Mouse (Mus musculus): ENCODE measurements around the gene Pdcd10. TPM values are rescaled to one million over a fixed set of nuclear protein-coding genes. Genes with fewer than 3 reads are reported as not detected.

The Pdcd10 gene
- polyA plus RNA-seq, 2 experiments = 19.4 to 72.5 TPM

- H3K4me2 ChIP-seq (ENCODE audit: low read depth) = no peak overlapping the region
- WGBS (ENCODE audit: insufficient replicate concordance) = 73% methylated on average over 2 of the region's 2 CpGs
- no peaks in the 10 kb centered on the region for H3K4me1 ChIP-seq (replicated peaks; ENCODE audit: control insufficient read depth in 2 of 2, insufficient read depth in 2 of 2, low read length in 1 of 2)
- no peak overlapping the region for H3K4me3 ChIP-seq (ENCODE audit: insufficient read depth in 1 of 2, low read depth in 2 of 2, low read length in 2 of 2)
- no peaks in the 10 kb centered on the region for H3K27me3 ChIP-seq (ENCODE audit: control insufficient read depth, insufficient read depth, low read length)
- H3K9ac ChIP-seq (replicated peaks) = no peak overlapping the region
- no peak for DNase-seq (ENCODE audit: low read depth in 3 of 3, low spot score in 3 of 3)
- H3K9me3 ChIP-seq (ENCODE audit: control insufficient read depth, low read length) = no peaks in the 10 kb centered on the region
- peaks cover 15% of the 10 kb centered on the region for H3K36me3 ChIP-seq (replicated peaks; ENCODE audit: control insufficient read depth, insufficient read depth, low read depth)
- no peak overlapping the region for H3K27ac ChIP-seq
- TF ChIP-seq CTCF (IDR thresholded peaks at IDR 0.05; ENCODE audit: low read depth) (no peak), EP300 (IDR thresholded peaks at IDR 0.05; ENCODE audit: low read depth) (no peak)
- no peak for ATAC-seq (ENCODE audit: insufficient read depth)
Observed at GRCm38 (mm10) chr3:75521314-75521713, 35.3 kb downstream of the Pdcd10 start.

- Histone ChIP-seq H3K27me3 (ENCODE audit: control insufficient read depth, insufficient read depth, low read length) (no peaks in the 10 kb centered on the region), H3K4me2 (ENCODE audit: low read depth) (no peak overlapping the region), H3K36me3 (replicated peaks; ENCODE audit: control insufficient read depth, insufficient read depth, low read depth) (peaks cover 10% of the 10 kb centered on the region), H3K4me3 (ENCODE audit: insufficient read depth in 1 of 2, low read depth in 2 of 2, low read length in 2 of 2) (no peak overlapping the region), H3K9me3 (ENCODE audit: control insufficient read depth, low read length) (no peaks in the 10 kb centered on the region), H3K27ac (no peak overlapping the region), H3K9ac (replicated peaks) (no peak overlapping the region), H3K4me1 (replicated peaks; ENCODE audit: control insufficient read depth in 2 of 2, insufficient read depth in 2 of 2, low read length in 1 of 2) (no peaks in the 10 kb centered on the region)
- ATAC-seq (ENCODE audit: insufficient read depth) = no peak
- peak in 2 of 3 experiments; percentile 10 to 14 for DNase-seq (ENCODE audit: low read depth in 3 of 3, low spot score in 3 of 3)
- TF ChIP-seq EP300 (IDR thresholded peaks at IDR 0.05; ENCODE audit: low read depth) (no peak), CTCF (IDR thresholded peaks at IDR 0.05; ENCODE audit: low read depth) (peak; percentile 64)
- 76% methylated on average over 7 of the region's 7 CpGs for WGBS (ENCODE audit: insufficient replicate concordance)
Observed at GRCm38 (mm10) chr3:75517631-75518250, 38.9 kb downstream of the Pdcd10 start.

- DNase-seq (ENCODE audit: low read depth in 3 of 3, low spot score in 3 of 3) (no peak), ATAC-seq (ENCODE audit: insufficient read depth) (no peak)
- no peak overlapping the region for H3K4me3 ChIP-seq (ENCODE audit: insufficient read depth in 1 of 2, low read depth in 2 of 2, low read length in 2 of 2)
- TF ChIP-seq EP300 (IDR thresholded peaks at IDR 0.05; ENCODE audit: low read depth) (no peak), CTCF (IDR thresholded peaks at IDR 0.05; ENCODE audit: low read depth) (peak; percentile 5; the same call in 1 of the 2 replicates)
- no peak overlapping the region for H3K4me2 ChIP-seq (ENCODE audit: low read depth)
- H3K27ac ChIP-seq = no peak overlapping the region
- whole genome bisulfite sequencing (ENCODE audit: insufficient replicate concordance) = 44% methylated on average over 7 of the region's 7 CpGs
- no peaks in the 10 kb centered on the region for H3K4me1 ChIP-seq (replicated peaks; ENCODE audit: control insufficient read depth in 2 of 2, insufficient read depth in 2 of 2, low read length in 1 of 2)
- no peak overlapping the region for H3K9ac ChIP-seq (replicated peaks)
- no peaks in the 10 kb centered on the region for H3K36me3 ChIP-seq (replicated peaks; ENCODE audit: control insufficient read depth, insufficient read depth, low read depth)
- H3K27me3 ChIP-seq (ENCODE audit: control insufficient read depth, insufficient read depth, low read length) = no peaks in the 10 kb centered on the region
- H3K9me3 ChIP-seq (ENCODE audit: control insufficient read depth, low read length) = no peaks in the 10 kb centered on the region
Observed at GRCm38 (mm10) chr3:75498961-75499960, 57.4 kb downstream of the Pdcd10 start.

GRCm38 (mm10) chr3:75492913-75493312 lies 63.7 kb downstream of the Pdcd10 start:
- 43% methylated on average over 3 of the region's 3 CpGs for WGBS (ENCODE audit: insufficient replicate concordance)
- Histone ChIP-seq H3K36me3 (replicated peaks; ENCODE audit: control insufficient read depth, insufficient read depth, low read depth) (no peaks in the 10 kb centered on the region), H3K4me2 (ENCODE audit: low read depth) (no peak overlapping the region), H3K27me3 (ENCODE audit: control insufficient read depth, insufficient read depth, low read length) (no peaks in the 10 kb centered on the region), H3K9ac (replicated peaks) (no peak overlapping the region), H3K4me3 (ENCODE audit: insufficient read depth in 1 of 2, low read depth in 2 of 2, low read length in 2 of 2) (no peak overlapping the region), H3K27ac (no peak overlapping the region), H3K4me1 (replicated peaks; ENCODE audit: control insufficient read depth in 2 of 2, insufficient read depth in 2 of 2, low read length in 1 of 2) (no peaks in the 10 kb centered on the region), H3K9me3 (ENCODE audit: control insufficient read depth, low read length) (no peaks in the 10 kb centered on the region)
- ATAC-seq (ENCODE audit: insufficient read depth) = 0 out of 2 replicates have a peak, but pooled peaks have one; percentile 33
- no peak for DNase-seq (ENCODE audit: low read depth in 3 of 3, low spot score in 3 of 3)
- TF ChIP-seq EP300 (IDR thresholded peaks at IDR 0.05; ENCODE audit: low read depth) (no peak), CTCF (IDR thresholded peaks at IDR 0.05; ENCODE audit: low read depth) (no peak)

- Histone ChIP-seq H3K27ac (no peak within 1 kb of the TSS), H3K27me3 (ENCODE audit: control insufficient read depth, insufficient read depth, low read length) (no peaks in the 10 kb centered on the region), H3K36me3 (replicated peaks; ENCODE audit: control insufficient read depth, insufficient read depth, low read depth) (no peaks in the 10 kb centered on the region), H3K4me2 (ENCODE audit: low read depth) (no peak within 1 kb of the TSS), H3K9ac (replicated peaks) (no peak within 1 kb of the TSS), H3K4me3 (ENCODE audit: insufficient read depth in 1 of 2, low read depth in 2 of 2, low read length in 2 of 2) (no peak within 1 kb of the TSS), H3K9me3 (ENCODE audit: control insufficient read depth, low read length) (no peaks in the 10 kb centered on the region), H3K4me1 (replicated peaks; ENCODE audit: control insufficient read depth in 2 of 2, insufficient read depth in 2 of 2, low read length in 1 of 2) (no peaks in the 10 kb centered on the region)
- no peak for ATAC-seq (ENCODE audit: insufficient read depth)
- TF ChIP-seq CTCF (IDR thresholded peaks at IDR 0.05; ENCODE audit: low read depth) = no peak
- TF ChIP-seq EP300 (IDR thresholded peaks at IDR 0.05; ENCODE audit: low read depth) = no peak
- 39% methylated on average over 2 of the region's 2 CpGs for WGBS (ENCODE audit: insufficient replicate concordance)
- DNase-seq (ENCODE audit: low read depth in 3 of 3, low spot score in 3 of 3) = no peak
Observed at GRCm38 (mm10) chr3:75482056-75482455, 74.6 kb downstream of the Pdcd10 start, which contains the start of gene Wdr49. Gene Wdr49 (minus strand): TSS chr3:75482156.
